Mouse (Mus musculus) midbrain, embryonic 16.5 days (tissue): ENCODE results near the gene Ap1g1. TPM values are rescaled to one million over a fixed set of nuclear protein-coding genes. Genes with fewer than 3 reads are reported as not detected.

ENCODE experiments used
- ATAC-seq: fragments of 200-750 bp; cut with Nextera tagmentation; 2 replicates; pipeline ENCODE4 v1.8.0; 2017; ENCODE audit warnings: moderate TSS enrichment
- H3K27ac ChIP-seq: fragments of 300-500 bp; sonication (generic); 2 replicates; pipeline ENCODE4 v1.5.1; 2014; ENCODE audit warnings: mild to moderate bottlenecking, low read length, mixed read lengths
- H3K27me3 ChIP-seq: fragments of 300-500 bp; sonication (generic); 2 replicates; pipeline ENCODE4 v1.6.1; 2014; ENCODE audit warnings: low read depth, low read length, mixed read lengths; ENCODE audit not compliant: control insufficient read depth, insufficient read depth
- H3K36me3 ChIP-seq: fragments of 300-500 bp; sonication (generic); 2 replicates; pipeline ENCODE4 v1.6.1; 2014; ENCODE audit warnings: mild to moderate bottlenecking, low read length, moderate library complexity, mixed read lengths; ENCODE audit not compliant: control insufficient read depth, insufficient read depth
- H3K4me1 ChIP-seq: fragments of 300-500 bp; sonication (generic); 2 replicates; pipeline ENCODE4 v1.6.1; 2014; ENCODE audit warnings: mild to moderate bottlenecking, low read length, mixed read lengths; ENCODE audit not compliant: control insufficient read depth, insufficient read depth
- H3K4me2 ChIP-seq: fragments of 300-500 bp; sonication (generic); 2 replicates; pipeline ENCODE4 v1.6.1; 2014; ENCODE audit warnings: mild to moderate bottlenecking, low read length, mixed read lengths
- H3K4me3 ChIP-seq: fragments of 300-500 bp; sonication (generic); 2 replicates; pipeline ENCODE4 v1.5.1; 2014; ENCODE audit warnings: low read depth, mild to moderate bottlenecking, low read length, moderate library complexity, mixed read lengths
- H3K9ac ChIP-seq: fragments of 300-500 bp; sonication (generic); 2 replicates; pipeline ENCODE4 v1.6.1; 2014; ENCODE audit warnings: low read depth, low read length, mixed read lengths
- H3K9me3 ChIP-seq: fragments of 300-500 bp; sonication (generic); replicated peaks from 2 replicates; pipeline ENCODE4 v1.6.1; 2014; ENCODE audit warnings: mild to moderate bottlenecking, low read length, mixed read lengths; ENCODE audit not compliant: control insufficient read depth, poor library complexity, severe bottlenecking
- WGBS: fragments of 180-500 bp; shearing (Covaris S2); extraction: QIAGEN DNeasy Blood & Tissue Kit; methylation state at CpG from one replicate; pipeline ENCODE4 v1.1.7; 2014; 5-methylcytosine and 5-hydroxymethylcytosine counted together
- polyA plus RNA-seq: library from polyadenylated mRNA; unstranded; fragments of >200 nt; fragmentation: Nextera tagmentation; extraction: Ambion mirVana; gene quantifications from 2 replicates; pipeline ENCODE4 v1.2.1, GENCODE M21; 2015

The Ap1g1 gene
- polyA plus RNA-seq, 1 experiment from 2014 or later = 53.0 TPM

DNA sequence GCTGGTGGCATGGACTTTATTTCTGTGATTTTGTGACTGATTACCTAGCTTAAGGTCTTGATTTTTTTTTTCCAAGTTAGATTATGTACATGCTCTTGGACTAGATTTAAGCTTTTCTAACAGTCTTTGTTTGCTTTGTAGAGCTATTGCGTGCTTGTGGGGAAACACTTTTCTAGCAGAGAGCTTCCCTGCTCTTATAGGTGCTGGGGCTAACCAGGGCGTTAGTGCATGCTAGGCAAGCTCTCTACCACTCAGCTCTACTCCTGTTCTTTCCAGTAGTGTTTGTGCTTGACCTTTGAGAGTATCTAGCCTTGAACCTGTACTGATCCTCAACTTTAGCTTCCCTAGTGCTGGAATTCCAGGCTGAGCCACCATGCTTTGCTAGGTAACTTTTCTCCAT is 22.0 kb downstream of the Ap1g1 start:
- Histone ChIP-seq H3K27me3 (no peaks in the 10 kb centered on the region), H3K36me3 (no peaks in the 10 kb centered on the region), H3K9ac (no peak overlapping the region), H3K4me1 (no peaks in the 10 kb centered on the region), H3K27ac (no peak overlapping the region), H3K4me3 (no peak overlapping the region), H3K4me2 (no peak overlapping the region), H3K9me3 (no peaks in the 10 kb centered on the region)
- no peak for ATAC-seq
- WGBS = 86% methylated on average over 2 of the region's 2 CpGs

DNA sequence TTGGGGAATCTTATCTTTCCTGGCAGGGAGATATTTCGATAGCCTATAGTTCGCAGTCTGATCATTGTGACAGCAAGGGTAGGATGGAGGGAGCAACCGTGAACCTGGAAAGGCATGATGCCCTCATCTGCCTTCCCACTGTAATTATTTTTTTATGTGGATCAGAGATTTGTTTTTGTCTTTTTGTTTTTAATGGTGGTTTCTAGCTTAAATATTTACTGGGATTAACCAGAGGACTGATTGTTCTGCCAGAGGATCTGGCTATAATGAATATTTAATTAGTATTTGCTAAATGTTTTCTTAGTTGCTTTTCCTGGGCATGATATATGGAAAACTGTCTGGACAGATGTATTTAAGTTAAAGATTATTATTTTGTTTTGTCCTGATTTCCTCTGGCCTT is 24.9 kb downstream of the Ap1g1 start:
- Histone ChIP-seq H3K4me3 (no peak overlapping the region), H3K9ac (no peak overlapping the region), H3K4me2 (no peak overlapping the region), H3K9me3 (no peaks in the 10 kb centered on the region), H3K4me1 (no peaks in the 10 kb centered on the region), H3K36me3 (no peaks in the 10 kb centered on the region), H3K27ac (no peak overlapping the region), H3K27me3 (no peaks in the 10 kb centered on the region)
- 98% methylated on average over 3 of the region's 3 CpGs for WGBS
- ATAC-seq = no peak

DNA sequence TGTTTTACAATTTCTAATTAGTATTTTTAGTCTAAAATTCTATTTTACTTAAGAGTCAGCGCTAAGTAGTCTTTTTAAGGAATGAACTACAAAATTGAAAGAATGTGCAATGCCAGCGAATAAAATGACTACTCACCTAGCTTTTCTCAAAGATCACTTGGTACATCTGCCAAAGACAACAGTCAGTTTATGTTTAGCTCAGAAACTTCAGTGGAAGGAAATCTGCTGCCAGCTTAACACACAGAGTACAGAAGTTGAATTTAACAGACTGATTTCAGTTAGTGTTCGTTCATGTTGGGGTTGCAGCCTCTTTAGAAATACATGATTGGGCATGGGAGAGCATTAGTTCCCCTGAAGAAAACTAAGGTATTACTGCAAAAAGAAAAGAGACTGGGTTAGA is 25.4 kb downstream of the Ap1g1 start:
- Histone ChIP-seq H3K36me3 (no peaks in the 10 kb centered on the region), H3K27ac (no peak overlapping the region), H3K9ac (no peak overlapping the region), H3K4me3 (no peak overlapping the region), H3K4me1 (no peaks in the 10 kb centered on the region), H3K9me3 (no peaks in the 10 kb centered on the region), H3K27me3 (no peaks in the 10 kb centered on the region), H3K4me2 (no peak overlapping the region)
- ATAC-seq = no peak
- 97% methylated on average over 3 of the region's 3 CpGs for WGBS

DNA sequence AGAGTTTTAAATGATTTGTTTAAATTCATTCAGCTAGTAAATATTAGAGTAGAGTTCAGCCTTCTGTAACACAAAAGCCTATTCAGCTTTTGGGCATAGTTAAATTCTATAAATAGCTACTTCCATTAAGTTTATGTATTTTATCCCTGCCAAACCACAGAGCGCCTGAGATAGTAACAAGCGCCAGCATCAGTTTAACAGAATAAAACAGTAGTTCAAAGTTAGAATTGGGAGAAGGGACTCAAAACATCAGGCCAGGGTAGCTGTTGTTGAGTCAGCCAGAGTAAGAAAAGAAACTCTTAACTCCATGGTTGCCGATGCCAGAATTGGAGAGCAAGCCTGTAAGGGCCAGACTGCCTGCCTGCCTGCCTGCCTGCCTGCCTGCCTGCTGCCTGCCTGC is 28.2 kb downstream of the Ap1g1 start:
- H3K9me3 ChIP-seq = no peaks in the 10 kb centered on the region

DNA sequence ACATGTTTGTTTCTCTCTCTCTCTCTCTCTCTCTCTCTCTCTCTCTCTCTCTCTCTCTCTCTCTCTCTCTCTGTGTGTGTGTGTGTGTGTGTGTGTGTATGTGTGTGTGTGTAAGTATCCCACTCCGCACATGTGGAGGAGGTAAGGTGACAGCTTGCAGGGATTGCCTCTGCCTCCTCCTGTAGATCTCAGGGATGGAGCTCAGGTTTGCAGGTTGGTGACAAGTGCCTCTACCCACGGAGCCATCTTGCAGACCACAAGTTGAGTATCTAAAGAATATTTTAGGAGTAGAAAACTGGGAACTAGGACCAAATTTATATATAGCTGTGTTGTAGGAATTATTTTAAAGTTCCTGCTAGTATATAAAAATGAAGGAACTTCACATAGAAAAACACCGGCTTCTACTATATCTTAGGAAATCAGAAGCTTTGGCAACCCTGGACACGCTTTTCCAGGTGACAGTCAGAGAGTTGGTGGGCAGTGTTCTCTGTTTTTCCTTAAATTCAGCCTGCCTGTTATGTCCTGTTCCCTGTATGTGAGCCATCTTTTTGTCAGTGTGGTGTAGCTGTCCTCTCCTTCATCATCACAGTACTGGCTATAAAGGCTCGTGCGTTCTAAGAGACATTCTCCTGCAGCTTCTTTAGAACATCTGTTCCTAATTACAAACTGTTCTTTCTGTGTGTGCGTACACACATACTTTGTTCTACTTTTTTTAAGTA is 29.2 kb downstream of the Ap1g1 start:
- H3K4me1 ChIP-seq = no peaks in the 10 kb centered on the region
- ATAC-seq = no peak

More for the DNA sequence above, 28.2 kb downstream of the Ap1g1 start:
- WGBS = 74% methylated on average over 3 of the region's 3 CpGs
- no peak for ATAC-seq
- no peak overlapping the region for H3K9ac ChIP-seq
- H3K36me3 ChIP-seq = no peaks in the 10 kb centered on the region
- H3K4me1 ChIP-seq = no peaks in the 10 kb centered on the region
- H3K27ac ChIP-seq = no peak overlapping the region
- no peak overlapping the region for H3K4me2 ChIP-seq
- H3K27me3 ChIP-seq = no peaks in the 10 kb centered on the region
- no peak overlapping the region for H3K4me3 ChIP-seq

DNA sequence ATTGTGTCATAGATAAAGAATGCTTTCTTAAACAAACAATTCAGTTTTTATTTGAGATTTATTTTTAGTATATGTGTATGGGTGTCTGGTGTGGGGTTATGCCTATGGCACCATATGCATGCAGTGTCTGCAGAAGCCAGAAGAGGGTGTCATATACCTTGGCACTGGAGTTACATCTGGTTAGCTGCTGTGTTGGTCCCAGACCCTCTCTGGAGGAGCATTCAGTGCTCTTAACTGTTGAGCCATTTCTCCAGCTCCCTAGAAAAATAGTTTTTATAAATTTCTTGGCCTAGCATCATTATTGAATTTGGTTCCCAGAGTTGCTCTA is 29.7 kb downstream of the Ap1g1 start:
- Histone ChIP-seq H3K4me3 (no peak overlapping the region), H3K9me3 (no peaks in the 10 kb centered on the region), H3K27ac (no peak overlapping the region), H3K9ac (no peak overlapping the region), H3K4me2 (no peak overlapping the region), H3K36me3 (no peaks in the 10 kb centered on the region), H3K27me3 (no peaks in the 10 kb centered on the region), H3K4me1 (no peaks in the 10 kb centered on the region)
- ATAC-seq = no peak

More for the DNA sequence above, 29.2 kb downstream of the Ap1g1 start:
- Histone ChIP-seq H3K36me3 (no peaks in the 10 kb centered on the region), H3K4me3 (no peak overlapping the region), H3K27ac (no peak overlapping the region), H3K9ac (no peak overlapping the region), H3K9me3 (no peaks in the 10 kb centered on the region), H3K27me3 (no peaks in the 10 kb centered on the region), H3K4me2 (no peak overlapping the region)
- 92% methylated on average over 7 of the region's 7 CpGs for WGBS

DNA sequence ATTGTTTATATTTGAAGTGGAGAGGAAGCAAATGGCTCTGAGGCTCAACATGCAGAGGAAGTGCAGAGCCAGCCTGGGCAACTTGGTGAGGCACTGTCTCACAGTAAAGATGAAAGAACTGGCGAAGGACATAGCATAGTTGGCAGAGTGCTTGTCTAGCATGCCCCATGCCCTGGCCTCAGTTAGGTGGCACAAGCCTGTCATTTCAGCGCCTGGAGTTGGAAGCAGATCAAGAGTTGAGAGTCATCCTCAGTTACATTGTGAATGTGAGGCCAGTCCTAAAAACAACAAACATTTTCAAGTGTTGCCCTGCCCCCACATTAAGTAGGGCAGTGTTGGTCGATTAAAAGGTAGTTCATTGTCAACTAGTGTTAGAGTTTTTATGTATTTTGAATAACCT is 32.1 kb downstream of the Ap1g1 start:
- Histone ChIP-seq H3K27me3 (no peaks in the 10 kb centered on the region), H3K27ac (no peak overlapping the region), H3K9me3 (no peaks in the 10 kb centered on the region), H3K4me1 (no peaks in the 10 kb centered on the region), H3K4me2 (no peak overlapping the region), H3K36me3 (no peaks in the 10 kb centered on the region), H3K4me3 (no peak overlapping the region), H3K9ac (no peak overlapping the region)
- no peak for ATAC-seq
- WGBS = 76% methylated on average over 3 of the region's 3 CpGs

DNA sequence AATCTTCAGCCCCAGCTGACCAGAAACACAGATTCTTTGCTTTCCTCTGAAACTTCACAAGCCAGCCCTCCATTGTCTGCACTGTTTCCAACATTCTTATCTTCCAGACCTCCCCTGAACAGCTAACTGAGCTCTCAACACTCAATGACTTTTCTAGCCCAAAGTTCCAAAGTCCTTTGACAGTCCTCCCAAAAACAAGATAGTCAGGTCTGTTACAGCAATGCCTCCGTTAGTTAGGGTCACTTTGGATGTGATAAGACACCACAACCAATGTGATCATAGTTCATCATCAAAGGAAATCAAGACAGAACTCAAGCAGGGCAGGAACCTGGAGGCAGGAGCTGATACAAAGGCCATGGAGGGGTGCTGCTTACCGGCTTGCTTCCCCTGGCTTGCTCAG is 36.9 kb downstream of the Ap1g1 start:
- no peak for ATAC-seq
- peaks cover 3% of the 10 kb centered on the region; the same call in 1 of the 2 replicates for H3K4me1 ChIP-seq
- no peaks in the 10 kb centered on the region for H3K27me3 ChIP-seq
- no peak overlapping the region for H3K9ac ChIP-seq
- H3K4me2 ChIP-seq = no peak overlapping the region
- H3K36me3 ChIP-seq = no peaks in the 10 kb centered on the region
- WGBS = 98% methylated on average over 2 of the region's 2 CpGs
- H3K9me3 ChIP-seq = no peaks in the 10 kb centered on the region
- H3K27ac ChIP-seq = no peak overlapping the region
- no peak overlapping the region for H3K4me3 ChIP-seq

DNA sequence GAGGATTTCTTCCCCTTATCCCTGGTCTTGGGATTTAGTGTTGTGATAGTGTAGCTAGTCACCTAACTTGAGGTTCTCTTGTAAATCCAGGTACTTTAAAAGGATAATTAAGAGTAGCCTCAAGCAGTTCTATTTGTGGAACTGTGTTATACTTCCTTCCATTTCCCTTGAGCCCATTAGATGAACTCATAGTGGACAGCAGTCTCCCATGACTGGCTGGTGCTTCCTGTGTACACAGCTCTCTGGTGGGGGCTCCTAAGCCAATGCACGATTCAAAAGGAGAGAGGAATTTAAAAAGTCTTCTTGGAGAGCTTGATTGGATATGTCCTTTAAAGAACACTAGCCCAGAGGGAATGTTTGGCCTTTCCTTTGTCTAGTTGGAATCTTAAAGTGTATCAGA is 39.6 kb downstream of the Ap1g1 start:
- no peaks in the 10 kb centered on the region for H3K9me3 ChIP-seq
- H3K36me3 ChIP-seq = no peaks in the 10 kb centered on the region
- H3K27ac ChIP-seq = no peak overlapping the region
- H3K9ac ChIP-seq = no peak overlapping the region
- peaks cover 3% of the 10 kb centered on the region; the same call in 1 of the 2 replicates for H3K4me1 ChIP-seq
- no peak overlapping the region for H3K4me2 ChIP-seq
- 35% methylated on average over 1 of the region's 1 CpGs for WGBS
- H3K4me3 ChIP-seq = no peak overlapping the region
- no peak for ATAC-seq
- no peaks in the 10 kb centered on the region for H3K27me3 ChIP-seq
